Mouse (Mus musculus): ENCODE measurements at regions not wholly inside any gene's neighbourhood (a gene's known extent, or its start where the extent isn't known, plus 50 kb on each side); places are given as distances from the start of the nearest gene placed in this dataset.
A peak's percentile ranks its signal among the peaks of the same experiment; 100 is the strongest.

GRCm38 (mm10) chr6:133170548-133170947, 65.8 kb downstream of the Smim10l1 start:
- Histone ChIP-seq H3K36me3 (replicated peaks) (no peaks in the 10 kb centered on the region), H3K9me3 (replicated peaks) (no peaks in the 10 kb centered on the region), H3K27me3 (ENCODE audit: insufficient read depth, low read length) (no peaks in the 10 kb centered on the region), H3K4me3 (ENCODE audit: low read depth, low read length) (no peak overlapping the region), H3K4me1 (ENCODE audit: insufficient read depth, low read depth, low read length) (no peaks in the 10 kb centered on the region)
- DNase-seq (ENCODE audit: low spot score): no peak
- TF ChIP-seq GATA2 (IDR thresholded peaks at IDR 0.05; ENCODE audit: borderline replicate concordance, low read depth, low read length) (no peak), TAL1 (conservative IDR thresholded peaks at IDR 0.05; ENCODE audit: low read depth, low read length) (no peak), GATA1 (IDR thresholded peaks at IDR 0.05; ENCODE audit: borderline replicate concordance, low read length) (no peak), CTCF (IDR thresholded peaks at IDR 0.05; ENCODE audit: low read depth, low read length) (no peak), POLR2AphosphoS5 (IDR thresholded peaks at IDR 0.05; ENCODE audit: insufficient replicate concordance, low read depth, low read length) (no peak)
- no peak for ATAC-seq (ENCODE audit: extremely low read depth, insufficient number of reproducible peaks, low FRiP score, poor library complexity, severe bottlenecking)

- Histone ChIP-seq H3K9me3 (replicated peaks) (no peaks in the 10 kb centered on the region), H3K4me1 (ENCODE audit: insufficient read depth, low read depth, low read length) (no peaks in the 10 kb centered on the region), H3K36me3 (replicated peaks) (no peaks in the 10 kb centered on the region), H3K27me3 (ENCODE audit: insufficient read depth, low read length) (no peaks in the 10 kb centered on the region), H3K4me3 (ENCODE audit: low read depth, low read length) (no peak overlapping the region)
- TF ChIP-seq GATA2 (IDR thresholded peaks at IDR 0.05; ENCODE audit: borderline replicate concordance, low read depth, low read length) (no peak), CTCF (IDR thresholded peaks at IDR 0.05; ENCODE audit: low read depth, low read length) (no peak), TAL1 (conservative IDR thresholded peaks at IDR 0.05; ENCODE audit: low read depth, low read length) (no peak), GATA1 (IDR thresholded peaks at IDR 0.05; ENCODE audit: borderline replicate concordance, low read length) (no peak), POLR2AphosphoS5 (IDR thresholded peaks at IDR 0.05; ENCODE audit: insufficient replicate concordance, low read depth, low read length) (no peak)
- DNase-seq (ENCODE audit: low spot score): no peak
- peak; percentile 34; the same call in 1 of the 2 replicates for ATAC-seq (ENCODE audit: extremely low read depth, insufficient number of reproducible peaks, low FRiP score, poor library complexity, severe bottlenecking)
These were observed 66.6 kb downstream of the Smim10l1 start for GRCm38 (mm10) chr6:133171286-133171685.

- Histone ChIP-seq H3K36me3 (replicated peaks) (no peaks in the 10 kb centered on the region), H3K4me1 (ENCODE audit: insufficient read depth, low read depth, low read length) (no peaks in the 10 kb centered on the region), H3K27me3 (ENCODE audit: insufficient read depth, low read length) (no peaks in the 10 kb centered on the region), H3K9me3 (replicated peaks) (no peaks in the 10 kb centered on the region), H3K4me3 (ENCODE audit: low read depth, low read length) (no peak overlapping the region)
- DNase-seq (ENCODE audit: low spot score): no peak
- TF ChIP-seq GATA1 (IDR thresholded peaks at IDR 0.05; ENCODE audit: borderline replicate concordance, low read length): no peak
- TF ChIP-seq CTCF (IDR thresholded peaks at IDR 0.05; ENCODE audit: low read depth, low read length): peak; percentile 37; the same call in 1 of the 2 replicates
- TF ChIP-seq GATA2 (IDR thresholded peaks at IDR 0.05; ENCODE audit: borderline replicate concordance, low read depth, low read length): no peak
- no peak for ATAC-seq (ENCODE audit: extremely low read depth, insufficient number of reproducible peaks, low FRiP score, poor library complexity, severe bottlenecking)
These were observed 85.8 kb upstream of the 5530400C23Rik start for GRCm38 (mm10) chr6:133206173-133206572.
